Mouse (Mus musculus): Measurements from ENCODE around the gene Efna1. TPM values are rescaled to one million over a fixed set of nuclear protein-coding genes. Genes with fewer than 3 reads are reported as not detected.

The Efna1 gene
- polyA plus RNA-seq, 1 experiment: 5.3 TPM

- Histone ChIP-seq H3K4me3 (ENCODE audit: extremely low read depth, insufficient read depth, insufficient read length) (no peak overlapping the region), H3K4me1 (ENCODE audit: control insufficient read depth, insufficient read depth, insufficient read length) (peaks cover 22% of the 10 kb centered on the region), H3K36me3 (ENCODE audit: control insufficient read depth, insufficient read depth, low read length) (no peaks in the 10 kb centered on the region), H3K27me3 (ENCODE audit: control insufficient read depth, insufficient read depth, low read length) (no peaks in the 10 kb centered on the region), H3K27ac (ENCODE audit: insufficient read depth, low read length) (no peak overlapping the region)
- WGBS: 98% methylated on average over 6 of the region's 6 CpGs
- DNase-seq (ENCODE audit: low read depth in 1 of 2, low spot score in 2 of 2): no peak
- TF ChIP-seq POLR2A (IDR thresholded peaks at IDR 0.05; ENCODE audit: low read depth, low read length) (no peak), CTCF (IDR thresholded peaks at IDR 0.05; ENCODE audit: extremely low read depth, insufficient read depth, insufficient read length, insufficient replicate concordance) (no peak)
Measured at GRCm38 (mm10) chr3:89298908-89299307, 18.0 kb upstream of the Efna1 start.

- TF ChIP-seq CTCF (IDR thresholded peaks at IDR 0.05; ENCODE audit: extremely low read depth, insufficient read depth, insufficient read length, insufficient replicate concordance): no peak
- no peak for TF ChIP-seq POLR2A (IDR thresholded peaks at IDR 0.05; ENCODE audit: low read depth, low read length)
- peaks cover 22% of the 10 kb centered on the region for H3K4me1 ChIP-seq (ENCODE audit: control insufficient read depth, insufficient read depth, insufficient read length)
- H3K27me3 ChIP-seq (ENCODE audit: control insufficient read depth, insufficient read depth, low read length): no peaks in the 10 kb centered on the region
- H3K36me3 ChIP-seq (ENCODE audit: control insufficient read depth, insufficient read depth, low read length): no peaks in the 10 kb centered on the region
- WGBS: 72% methylated on average over 11 of the region's 11 CpGs
- H3K4me3 ChIP-seq (ENCODE audit: extremely low read depth, insufficient read depth, insufficient read length): no peak overlapping the region
- no peak for DNase-seq (ENCODE audit: low read depth in 1 of 2, low spot score in 2 of 2)
- no peak overlapping the region for H3K27ac ChIP-seq (ENCODE audit: insufficient read depth, low read length)
Measured at GRCm38 (mm10) chr3:89296761-89297396, 15.9 kb upstream of the Efna1 start.

DNA sequence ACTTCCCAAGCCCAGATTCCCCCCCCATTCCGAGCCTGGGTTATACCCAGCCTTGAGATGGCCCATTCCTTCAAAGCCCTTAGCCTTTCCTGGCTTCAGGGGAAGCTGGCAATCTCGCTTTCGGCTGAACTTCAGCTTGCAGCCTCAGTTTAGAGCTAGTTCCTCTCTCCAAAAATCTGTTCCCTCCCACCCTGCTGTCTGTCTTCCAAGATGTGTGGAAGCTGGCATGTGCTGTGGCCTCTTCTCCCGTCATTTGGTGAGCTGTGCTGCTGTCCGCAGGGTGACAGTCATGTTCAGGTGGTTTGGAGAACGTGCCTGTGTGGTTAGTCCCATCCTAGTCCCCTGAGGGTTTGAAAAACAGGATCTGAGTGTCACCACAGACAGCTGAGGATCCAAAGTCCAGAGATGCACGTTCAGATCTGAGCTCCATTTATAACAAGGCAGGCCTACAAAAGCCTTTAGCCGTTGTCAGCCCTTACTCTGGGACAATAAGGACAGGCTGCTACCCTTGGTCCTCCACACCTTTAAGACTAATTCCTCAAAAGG is 14.8 kb upstream of the Efna1 start:
- TF ChIP-seq CTCF (IDR thresholded peaks at IDR 0.05; ENCODE audit: extremely low read depth, insufficient read depth, insufficient read length, insufficient replicate concordance): no peak
- no peak for TF ChIP-seq POLR2A (IDR thresholded peaks at IDR 0.05; ENCODE audit: low read depth, low read length)
- DNase-seq (ENCODE audit: low read depth in 1 of 2, low spot score in 2 of 2): no peak
- 52% methylated on average over 8 of the region's 8 CpGs for WGBS
- Histone ChIP-seq H3K4me3 (ENCODE audit: extremely low read depth, insufficient read depth, insufficient read length) (no peak overlapping the region), H3K27ac (ENCODE audit: insufficient read depth, low read length) (no peak overlapping the region), H3K4me1 (ENCODE audit: control insufficient read depth, insufficient read depth, insufficient read length) (peaks cover 22% of the 10 kb centered on the region), H3K27me3 (ENCODE audit: control insufficient read depth, insufficient read depth, low read length) (no peaks in the 10 kb centered on the region), H3K36me3 (ENCODE audit: control insufficient read depth, insufficient read depth, low read length) (no peaks in the 10 kb centered on the region)

GRCm38 (mm10) chr3:89294195-89294594 is 13.3 kb upstream of the Efna1 start:
- Histone ChIP-seq H3K4me1 (ENCODE audit: control insufficient read depth, insufficient read depth, insufficient read length) (peaks cover 18% of the 10 kb centered on the region), H3K36me3 (ENCODE audit: control insufficient read depth, insufficient read depth, low read length) (no peaks in the 10 kb centered on the region), H3K27me3 (ENCODE audit: control insufficient read depth, insufficient read depth, low read length) (no peaks in the 10 kb centered on the region), H3K27ac (ENCODE audit: insufficient read depth, low read length) (no peak overlapping the region), H3K4me3 (ENCODE audit: extremely low read depth, insufficient read depth, insufficient read length) (no peak overlapping the region)
- TF ChIP-seq CTCF (IDR thresholded peaks at IDR 0.05; ENCODE audit: extremely low read depth, insufficient read depth, insufficient read length, insufficient replicate concordance) (no peak), POLR2A (IDR thresholded peaks at IDR 0.05; ENCODE audit: low read depth, low read length) (no peak)
- 87% methylated on average over 5 of the region's 5 CpGs for WGBS
- DNase-seq (ENCODE audit: low read depth in 1 of 2, low spot score in 2 of 2): no peak

- Histone ChIP-seq H3K4me3 (ENCODE audit: extremely low read depth, insufficient read depth, insufficient read length) (no peak overlapping the region), H3K4me1 (ENCODE audit: control insufficient read depth, insufficient read depth, insufficient read length) (peaks cover 18% of the 10 kb centered on the region), H3K27me3 (ENCODE audit: control insufficient read depth, insufficient read depth, low read length) (no peaks in the 10 kb centered on the region), H3K27ac (ENCODE audit: insufficient read depth, low read length) (no peak overlapping the region), H3K36me3 (ENCODE audit: control insufficient read depth, insufficient read depth, low read length) (no peaks in the 10 kb centered on the region)
- WGBS: 88% methylated on average over 11 of the region's 11 CpGs
- no peak for DNase-seq (ENCODE audit: low read depth in 1 of 2, low spot score in 2 of 2)
- TF ChIP-seq POLR2A (IDR thresholded peaks at IDR 0.05; ENCODE audit: low read depth, low read length): no peak
- TF ChIP-seq CTCF (IDR thresholded peaks at IDR 0.05; ENCODE audit: extremely low read depth, insufficient read depth, insufficient read length, insufficient replicate concordance): no peak
Measured at GRCm38 (mm10) chr3:89293247-89293918, 12.4 kb upstream of the Efna1 start.

DNA sequence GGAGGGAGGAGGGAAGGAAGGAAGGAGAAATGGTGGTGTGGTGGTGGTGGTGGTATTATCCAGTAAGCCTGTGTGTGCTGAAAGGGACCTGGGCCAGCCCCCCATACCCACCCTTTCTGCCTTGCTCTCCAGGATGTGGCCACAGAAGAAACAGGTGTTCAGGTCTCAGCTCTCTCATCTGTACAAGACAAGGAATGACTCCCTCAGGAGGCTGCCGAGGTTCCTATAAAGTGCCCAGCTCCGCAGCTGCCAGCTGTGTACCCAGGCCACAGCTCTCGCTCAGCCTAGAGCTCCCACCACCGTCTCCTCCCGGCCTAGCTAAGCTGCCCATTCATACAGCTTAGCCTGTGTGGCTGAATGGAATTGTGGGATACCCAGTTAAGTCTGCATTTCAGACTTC is 11.4 kb upstream of the Efna1 start:
- no peak overlapping the region for H3K27ac ChIP-seq (ENCODE audit: insufficient read depth, low read length)
- 27% methylated on average over 5 of the region's 5 CpGs for WGBS
- H3K4me3 ChIP-seq (ENCODE audit: extremely low read depth, insufficient read depth, insufficient read length): no peak overlapping the region
- H3K27me3 ChIP-seq (ENCODE audit: control insufficient read depth, insufficient read depth, low read length): no peaks in the 10 kb centered on the region
- no peak for DNase-seq (ENCODE audit: low read depth in 1 of 2, low spot score in 2 of 2)
- H3K4me1 ChIP-seq (ENCODE audit: control insufficient read depth, insufficient read depth, insufficient read length): peaks cover 14% of the 10 kb centered on the region
- H3K36me3 ChIP-seq (ENCODE audit: control insufficient read depth, insufficient read depth, low read length): no peaks in the 10 kb centered on the region
- no peak for TF ChIP-seq CTCF (IDR thresholded peaks at IDR 0.05; ENCODE audit: extremely low read depth, insufficient read depth, insufficient read length, insufficient replicate concordance)
- TF ChIP-seq POLR2A (IDR thresholded peaks at IDR 0.05; ENCODE audit: low read depth, low read length): no peak

- Histone ChIP-seq H3K4me3 (ENCODE audit: extremely low read depth, insufficient read depth, insufficient read length) (no peak overlapping the region), H3K27me3 (ENCODE audit: control insufficient read depth, insufficient read depth, low read length) (no peaks in the 10 kb centered on the region), H3K4me1 (ENCODE audit: control insufficient read depth, insufficient read depth, insufficient read length) (peaks cover 10% of the 10 kb centered on the region), H3K36me3 (ENCODE audit: control insufficient read depth, insufficient read depth, low read length) (no peaks in the 10 kb centered on the region), H3K27ac (ENCODE audit: insufficient read depth, low read length) (no peak overlapping the region)
- WGBS: 51% methylated on average over 10 of the region's 10 CpGs
- DNase-seq (ENCODE audit: low read depth in 1 of 2, low spot score in 2 of 2): no peak
- TF ChIP-seq POLR2A (IDR thresholded peaks at IDR 0.05; ENCODE audit: low read depth, low read length) (no peak), CTCF (IDR thresholded peaks at IDR 0.05; ENCODE audit: extremely low read depth, insufficient read depth, insufficient read length, insufficient replicate concordance) (no peak)
Measured at GRCm38 (mm10) chr3:89291874-89292273, 10.9 kb upstream of the Efna1 start.
